Comparison of ENCODE assay signal across 8 mouse cellular contexts in the genomic region with DNA sequence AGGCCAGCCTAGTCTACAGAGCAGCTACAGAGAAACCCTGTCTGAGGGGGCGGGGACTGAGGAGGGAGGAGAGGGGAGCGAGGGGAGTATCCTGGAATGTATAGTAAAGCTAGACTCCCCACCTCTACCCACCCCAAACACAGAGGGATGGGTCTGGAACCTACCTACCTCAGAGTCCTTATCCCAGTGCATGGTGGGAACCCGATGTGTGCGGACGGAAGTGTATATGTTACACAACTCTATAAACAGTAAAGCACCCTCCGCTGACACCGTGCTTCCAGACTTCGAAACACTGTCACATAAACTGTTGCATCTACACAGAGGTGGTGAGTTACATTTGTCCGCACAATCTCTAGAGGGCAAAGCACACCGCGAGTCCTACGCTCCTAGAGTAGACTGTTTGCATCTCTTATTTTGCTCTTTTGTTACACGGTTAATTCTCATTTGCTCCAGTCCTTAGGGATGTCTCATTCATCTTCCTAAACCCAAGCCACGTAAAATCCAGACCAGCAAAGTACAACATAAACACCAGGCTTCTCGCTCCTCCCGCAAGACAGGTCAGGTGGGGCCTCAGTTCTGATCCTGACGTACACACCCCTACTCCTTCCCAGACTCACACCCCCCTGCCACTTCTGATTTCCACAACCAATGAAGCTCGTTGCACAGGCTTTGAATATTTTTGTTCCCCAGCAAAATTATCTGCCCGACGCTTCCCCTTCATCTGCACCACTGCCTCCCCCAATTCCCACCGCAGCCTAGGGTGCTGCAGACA. TPM values are rescaled to one million over a fixed set of nuclear protein-coding genes. Genes with fewer than 3 reads are reported as not detected.
DNase-seq lines count a peak whose midpoint lies in the region; ATAC-seq and TF ChIP-seq lines count a peak whose summit lies in the region.

No protein-coding gene starts in this region.

- no peak for TF ChIP-seq POLR2A in thymus, adult 2 months (IDR thresholded peaks at IDR 0.05; ENCODE audit: control insufficient read depth, extremely low read depth, insufficient read depth, low read length, poor library complexity)

- TF ChIP-seq CTCF in thymus, adult 2 months (IDR thresholded peaks at IDR 0.05; ENCODE audit: borderline replicate concordance, control insufficient read depth, extremely low read depth, insufficient read depth, low read length, poor library complexity), result no peak

- H3K4me3 ChIP-seq in thymus, adult 2 months (ENCODE audit: control insufficient read depth, insufficient read depth, low read length), result peak overlapping the region; percentile 82

- peak; percentile 57 for DNase-seq in 3T3-L1 (ENCODE audit: low read depth, low spot score)
- peak; percentile 11 to 26 for DNase-seq in CD8-positive naive resting alpha-beta T cell, adult 2 months (ENCODE audit: low read depth in 2 of 2, low spot score in 2 of 2)
- DNase-seq in cerebellum, adult 8-10 months, result peak; percentile 21
- peak; percentile 40 to 45 for DNase-seq in kidney, postnatal 4 days
- DNase-seq in mesoderm, embryonic 11.5 days (ENCODE audit: low read depth, low spot score), result peak; percentile 43
- DNase-seq in thymus, adult 2 months, result peak; percentile 43
- DNase-seq in ovary, postnatal 10 days (ENCODE audit: low spot score), result no peak

- under 1% methylated on average over 21 of the region's 21 CpGs for WGBS in thymus, adult 2 months

- peak overlapping the region; percentile 6 for H3K27ac ChIP-seq in thymus, adult 2 months (ENCODE audit: control insufficient read depth, insufficient read depth, low read length)

- ATAC-seq in granulocyte monocyte progenitor cell, adult 5-6 weeks (replicated peaks; ENCODE audit: poor library complexity, severe bottlenecking), result peak; percentile 78

- H3K36me3 ChIP-seq in thymus, adult 2 months (ENCODE audit: control insufficient read depth, insufficient read depth, low read length), result no peaks in the 10 kb centered on the region

- H3K4me1 ChIP-seq in thymus, adult 2 months (replicated peaks; ENCODE audit: control insufficient read depth, insufficient read depth, low read length), result peaks cover 2% of the 10 kb centered on the region; the same call in 1 of the 2 replicates

- no peaks in the 10 kb centered on the region for H3K27me3 ChIP-seq in thymus, adult 2 months (ENCODE audit: control insufficient read depth, insufficient read depth, low read length)

RNA-seq across cellular contexts. Expression of gene Smyd3, which starts 0.7 kb away (rescaled TPM):
- total RNA-seq in granulocyte monocyte progenitor cell, adult 5-6 weeks (2014; fragmentation: Nextera tagmentation), result 34.9 and 35.7 TPM in 2 replicates
- 29.7 and 30.2 TPM in 2 replicates for total RNA-seq in granulocyte monocyte progenitor cell, adult 5-6 weeks (2017)
- polyA plus RNA-seq in thymus, adult 2 months (2012; rRNA removed), result 9.0 and 9.6 TPM in 2 replicates

RNA-seq across cellular contexts. Expression of gene Tfb2m, which starts 28.9 kb away (rescaled TPM):
- total RNA-seq in granulocyte monocyte progenitor cell, adult 5-6 weeks (2014; fragmentation: Nextera tagmentation), result 34.0 and 37.0 TPM in 2 replicates
- total RNA-seq in granulocyte monocyte progenitor cell, adult 5-6 weeks (2017), result 30.3 and 40.0 TPM in 2 replicates
- polyA plus RNA-seq in thymus, adult 2 months (2012; rRNA removed), result 10.8 and 10.9 TPM in 2 replicates

RNA-seq across cellular contexts. Expression of gene Cnst, which starts 29.0 kb away (rescaled TPM):
- 15.8 and 17.5 TPM in 2 replicates for total RNA-seq in granulocyte monocyte progenitor cell, adult 5-6 weeks (2014; fragmentation: Nextera tagmentation)
- total RNA-seq in granulocyte monocyte progenitor cell, adult 5-6 weeks (2017), result 18.4 and 19.1 TPM in 2 replicates
- 28.3 and 28.7 TPM in 2 replicates for polyA plus RNA-seq in thymus, adult 2 months (2012; rRNA removed)
